Comparison of ENCODE assay signal across 20 mouse cellular contexts in genomic region chr15:11040067-11040466, GRCm38 (mm10). TPM values are rescaled to one million over a fixed set of nuclear protein-coding genes. Genes with fewer than 3 reads are reported as not detected.
"Had no signal": no experiment of that assay in that cellular context is flagged by ENCODE, and none has a peak within 500 bp of the region (broad histone marks: within the 10 kb centered on the region; RNA-seq: fewer than 3 reads in every experiment).

No protein-coding gene starts in this region.

- H3K27ac ChIP-seq: layer of hippocampus, adult 2 months; limb, embryonic 13.5 days; liver, embryonic 15.5 days; lung, embryonic 15.5 days; midbrain, embryonic 12.5 days; stomach, embryonic 15.5 days had no signal

- DNase-seq: kidney, adult 11 months; kidney, adult 9 months; kidney, postnatal 36 days; lung, postnatal 4 days; right cerebral cortex, postnatal 14 days; thymus, adult 2 months; thymus, postnatal 25 days had no signal

- H3K4me2 ChIP-seq: limb, embryonic 13.5 days; liver, embryonic 11.5 days; liver, embryonic 15.5 days; lung, embryonic 15.5 days; midbrain, embryonic 12.5 days; stomach, embryonic 15.5 days had no signal

- H3K36me3 ChIP-seq: limb, embryonic 13.5 days; liver, embryonic 15.5 days; lung, embryonic 15.5 days; midbrain, embryonic 12.5 days; stomach, embryonic 15.5 days had no signal

- H3K9ac ChIP-seq: limb, embryonic 13.5 days; liver, embryonic 15.5 days; lung, embryonic 15.5 days; midbrain, embryonic 12.5 days; stomach, embryonic 15.5 days had no signal

- H3K4me3 ChIP-seq: layer of hippocampus, adult 2 months; limb, embryonic 13.5 days; liver, embryonic 15.5 days; lung, embryonic 15.5 days; megakaryocyte, embryonic 14.5 days; midbrain, embryonic 12.5 days; stomach, embryonic 15.5 days had no signal

- ATAC-seq: midbrain, embryonic 16.5 days had no signal

- H3K9me3 ChIP-seq: limb, embryonic 13.5 days; liver, embryonic 15.5 days; lung, embryonic 15.5 days; megakaryocyte, embryonic 14.5 days; midbrain, embryonic 12.5 days; stomach, embryonic 15.5 days had no signal

RNA-seq across cellular contexts. Expression of gene Rxfp3, which starts 2.3 kb away (rescaled TPM):
- polyA plus RNA-seq: spleen, adult 2 months; testis, adult 2 months had no signal

RNA-seq across cellular contexts. Expression of gene Slc45a2, which starts 39.5 kb away (rescaled TPM):
- total RNA-seq: layer of hippocampus, adult 2 months; layer of hippocampus, postnatal 10 days; left cerebral cortex, postnatal 36 days had no signal
- polyA plus RNA-seq: lung, embryonic 15.5 days; midbrain, embryonic 16.5 days; thymus, adult 2 months had no signal
